Mouse (Mus musculus) hindbrain, embryonic 12.5 days (tissue): ENCODE data around the gene Foxo3. TPM values are rescaled to one million over a fixed set of nuclear protein-coding genes. Genes with fewer than 3 reads are reported as not detected.

Experiments used
- ATAC-seq: fragments of 200-750 bp; cut with Nextera tagmentation; 2 replicates; pipeline ENCODE4 v1.8.0; 2017; ENCODE audit warnings: moderate TSS enrichment; ENCODE audit not compliant: low FRiP score
- H3K27ac ChIP-seq: fragments of 300-500 bp; sonication (generic); 2 replicates; pipeline ENCODE4 v1.5.1; 2016; ENCODE audit warnings: mild to moderate bottlenecking
- H3K27me3 ChIP-seq: fragments of 300-500 bp; sonication (generic); 2 replicates; pipeline ENCODE4 v1.6.1; 2016; ENCODE audit warnings: mild to moderate bottlenecking
- H3K36me3 ChIP-seq: fragments of 300-500 bp; sonication (generic); 2 replicates; pipeline ENCODE4 v1.6.1; 2016; ENCODE audit warnings: mild to moderate bottlenecking
- H3K4me1 ChIP-seq: fragments of 300-500 bp; sonication (generic); 2 replicates; pipeline ENCODE4 v1.6.1; 2016
- H3K4me2 ChIP-seq: fragments of 300-500 bp; sonication (generic); replicated peaks from 2 replicates; pipeline ENCODE4 v1.6.1; 2016; ENCODE audit warnings: mild to moderate bottlenecking
- H3K4me3 ChIP-seq: fragments of 300-500 bp; sonication (generic); 2 replicates; pipeline ENCODE4 v1.5.1; 2016; ENCODE audit warnings: mild to moderate bottlenecking
- H3K9ac ChIP-seq: fragments of 300-500 bp; sonication (generic); 2 replicates; pipeline ENCODE4 v1.6.1; 2016; ENCODE audit warnings: mild to moderate bottlenecking, moderate library complexity
- H3K9me3 ChIP-seq: fragments of 300-500 bp; sonication (generic); replicated peaks from 2 replicates; pipeline ENCODE4 v1.6.1; 2016; ENCODE audit warnings: mild to moderate bottlenecking
- WGBS: fragments of 180-500 bp; shearing (Covaris S2); methylation state at CpG from one replicate; pipeline ENCODE4 v1.1.7; 2016; 5-methylcytosine and 5-hydroxymethylcytosine counted together
- polyA plus RNA-seq: library from polyadenylated mRNA; unstranded; fragments of >200 nt; fragmentation: Nextera tagmentation; extraction: Ambion mirVana; gene quantifications from 2 replicates; pipeline ENCODE4 v1.2.1, GENCODE M21; 2016

Foxo3 gene
- polyA plus RNA-seq, 1 experiment from 2014 or later: 5.0 TPM

DNA sequence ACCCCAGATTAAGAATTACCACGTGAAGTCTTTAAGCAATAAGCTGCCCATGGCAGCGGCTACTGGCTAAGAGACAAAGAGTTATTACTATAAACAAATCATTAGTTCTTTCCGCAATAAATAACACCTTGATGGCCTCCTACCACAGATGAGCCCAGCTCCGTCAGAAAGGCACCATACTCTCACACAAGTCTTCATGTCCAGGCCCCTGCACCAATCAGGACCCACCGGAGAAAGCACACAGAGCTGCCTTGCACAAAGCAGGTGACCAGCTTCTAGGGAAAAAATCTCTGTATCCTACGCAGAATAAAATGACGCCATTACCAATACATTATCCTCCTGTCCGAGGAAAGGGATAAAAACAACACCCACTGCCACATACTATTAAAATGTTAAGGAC, 44.7 kb downstream of the Foxo3 start:
- no peak for ATAC-seq
- 89% methylated on average over 8 of the region's 8 CpGs for whole genome bisulfite sequencing
- H3K36me3 ChIP-seq: no peaks in the 10 kb centered on the region
- no peak overlapping the region for H3K4me3 ChIP-seq
- no peak overlapping the region for H3K9ac ChIP-seq
- no peak overlapping the region for H3K4me2 ChIP-seq
- no peak overlapping the region for H3K27ac ChIP-seq
- no peaks in the 10 kb centered on the region for H3K27me3 ChIP-seq
- H3K4me1 ChIP-seq: peaks cover 20% of the 10 kb centered on the region
- no peaks in the 10 kb centered on the region for H3K9me3 ChIP-seq

GRCm38 (mm10) chr10:42231100-42231541, 45.4 kb downstream of the Foxo3 start:
- Histone ChIP-seq H3K27me3 (no peaks in the 10 kb centered on the region), H3K9me3 (no peaks in the 10 kb centered on the region), H3K36me3 (no peaks in the 10 kb centered on the region), H3K4me1 (peaks cover 20% of the 10 kb centered on the region), H3K27ac (no peak overlapping the region), H3K4me2 (no peak overlapping the region), H3K4me3 (no peak overlapping the region), H3K9ac (no peak overlapping the region)
- ATAC-seq: no peak
- WGBS: 65% methylated on average over 3 of the region's 3 CpGs

DNA sequence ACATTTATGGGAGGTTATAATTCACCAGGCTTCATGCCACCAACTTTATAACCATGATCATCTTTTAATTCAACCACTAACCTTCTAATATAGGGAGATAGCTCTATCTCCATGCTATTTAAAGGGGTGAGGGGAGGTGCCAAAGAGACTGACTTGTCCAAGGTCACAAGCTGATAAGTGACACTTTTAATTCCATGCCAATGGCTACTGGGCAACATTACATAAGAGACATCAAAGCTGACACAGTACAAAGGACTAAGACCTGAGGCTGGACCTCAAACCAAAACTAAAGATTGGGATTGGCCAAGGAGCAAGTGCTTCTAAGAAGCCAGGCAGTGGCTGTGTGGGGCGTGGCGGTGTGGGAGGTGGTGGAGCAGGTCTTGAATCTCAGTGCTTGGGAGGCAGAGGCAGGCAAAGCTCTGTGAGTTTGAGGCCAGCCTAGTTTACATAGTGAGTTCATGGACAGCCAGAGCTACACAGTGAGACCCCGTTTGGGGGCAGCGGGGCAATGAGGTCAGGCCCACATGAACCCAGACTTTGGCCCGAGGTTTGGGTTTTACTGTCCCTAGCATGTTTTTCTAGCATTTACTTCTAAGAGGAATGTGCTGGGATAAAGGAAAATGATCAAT, 46.0 kb downstream of the Foxo3 start:
- H3K4me3 ChIP-seq: no peak overlapping the region
- no peaks in the 10 kb centered on the region for H3K36me3 ChIP-seq
- no peak overlapping the region for H3K9ac ChIP-seq
- ATAC-seq: no peak
- H3K4me2 ChIP-seq: no peak overlapping the region
- H3K9me3 ChIP-seq: no peaks in the 10 kb centered on the region
- H3K27ac ChIP-seq: no peak overlapping the region
- 87% methylated on average over 5 of the region's 5 CpGs for WGBS
- H3K27me3 ChIP-seq: no peaks in the 10 kb centered on the region
- H3K4me1 ChIP-seq: peaks cover 20% of the 10 kb centered on the region

GRCm38 (mm10) chr10:42227751-42228241, 48.8 kb downstream of the Foxo3 start:
- H3K36me3 ChIP-seq: no peaks in the 10 kb centered on the region
- no peaks in the 10 kb centered on the region for H3K27me3 ChIP-seq
- H3K9ac ChIP-seq: no peak overlapping the region
- ATAC-seq: no peak
- no peaks in the 10 kb centered on the region for H3K9me3 ChIP-seq
- H3K4me3 ChIP-seq: no peak overlapping the region
- no peak overlapping the region for H3K27ac ChIP-seq
- WGBS: 71% methylated on average over 4 of the region's 4 CpGs
- H3K4me2 ChIP-seq: no peak overlapping the region
- H3K4me1 ChIP-seq: peaks cover 18% of the 10 kb centered on the region

- Histone ChIP-seq H3K27ac (no peak overlapping the region), H3K4me1 (peaks cover 21% of the 10 kb centered on the region), H3K4me2 (no peak overlapping the region), H3K9ac (no peak overlapping the region), H3K36me3 (no peaks in the 10 kb centered on the region), H3K9me3 (no peaks in the 10 kb centered on the region), H3K4me3 (no peak overlapping the region), H3K27me3 (no peaks in the 10 kb centered on the region)
- 97% methylated on average over 15 of the region's 15 CpGs for WGBS
- ATAC-seq: no peak
These were observed 50.4 kb downstream of the Foxo3 start for GRCm38 (mm10) chr10:42226176-42226575.

DNA sequence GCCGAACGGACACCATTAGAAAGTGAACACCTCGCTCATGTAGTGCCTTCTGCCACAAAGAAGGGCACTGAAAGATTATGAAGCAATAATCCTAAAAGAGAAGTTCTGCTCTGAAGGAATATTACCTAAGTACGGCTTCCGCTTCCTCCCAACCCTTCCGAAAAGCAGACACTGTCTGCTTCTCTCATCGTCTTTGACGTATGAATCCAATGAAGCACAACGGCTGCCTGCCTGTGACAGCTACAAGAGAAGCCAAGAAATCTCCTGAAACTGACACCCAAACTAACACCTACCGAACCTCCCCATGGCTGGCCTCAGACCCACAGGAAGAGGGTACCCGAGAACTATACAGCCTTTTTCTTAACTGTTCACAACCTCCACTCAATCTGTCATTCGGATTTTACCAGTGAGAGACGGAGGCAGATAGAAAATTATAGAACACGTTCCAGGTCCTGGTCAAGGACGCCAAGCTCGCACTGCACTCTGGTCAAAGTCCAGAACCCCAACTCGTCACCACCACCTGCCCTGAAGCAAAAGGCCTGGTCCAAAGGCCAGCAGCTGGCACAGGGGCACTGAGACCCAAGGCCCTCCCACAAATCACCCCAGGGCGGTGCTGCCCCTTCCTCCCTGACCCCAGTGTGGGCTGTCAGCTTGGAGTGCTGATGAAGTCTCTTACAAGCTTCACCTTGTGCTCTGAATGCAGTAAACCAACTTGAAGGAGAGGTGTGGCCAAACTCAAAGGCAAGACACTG, 51.2 kb downstream of the Foxo3 start:
- no peaks in the 10 kb centered on the region for H3K9me3 ChIP-seq
- ATAC-seq: no peak
- WGBS: 85% methylated on average over 18 of the region's 18 CpGs
- no peak overlapping the region for H3K9ac ChIP-seq
- H3K4me3 ChIP-seq: no peak overlapping the region
- peaks cover 28% of the 10 kb centered on the region for H3K4me1 ChIP-seq
- H3K4me2 ChIP-seq: no peak overlapping the region
- no peaks in the 10 kb centered on the region for H3K27me3 ChIP-seq
- H3K27ac ChIP-seq: no peak overlapping the region
- H3K36me3 ChIP-seq: no peaks in the 10 kb centered on the region

DNA sequence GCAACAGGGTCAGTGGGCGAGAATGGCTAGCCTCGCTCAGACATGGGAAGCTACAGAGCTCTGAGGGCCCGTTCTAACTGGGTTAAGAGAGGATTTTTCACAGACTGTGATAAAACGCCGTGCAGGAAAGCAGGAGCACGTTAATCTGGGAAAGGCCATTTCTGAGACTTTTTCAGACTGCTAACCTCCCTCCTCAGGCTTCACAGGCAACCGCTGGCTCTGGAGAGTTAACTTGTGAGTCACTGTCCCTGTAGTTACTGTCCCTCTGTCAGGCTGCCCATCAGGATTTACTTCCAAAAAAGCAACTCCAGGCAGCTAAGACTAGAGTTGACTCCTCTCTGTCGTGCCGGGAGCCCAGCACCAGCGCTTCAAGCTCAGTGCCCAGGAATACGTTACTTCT, 54.6 kb downstream of the Foxo3 start:
- Histone ChIP-seq H3K4me1 (peaks cover 29% of the 10 kb centered on the region), H3K36me3 (no peaks in the 10 kb centered on the region), H3K9me3 (no peaks in the 10 kb centered on the region), H3K4me2 (no peak overlapping the region), H3K27me3 (no peaks in the 10 kb centered on the region), H3K9ac (no peak overlapping the region), H3K4me3 (no peak overlapping the region), H3K27ac (no peak overlapping the region)
- WGBS: 78% methylated on average over 11 of the region's 11 CpGs
- no peak for ATAC-seq

GRCm38 (mm10) chr10:42221136-42221891, 55.2 kb downstream of the Foxo3 start:
- peaks cover 29% of the 10 kb centered on the region for H3K4me1 ChIP-seq
- no peak overlapping the region for H3K9ac ChIP-seq
- H3K36me3 ChIP-seq: no peaks in the 10 kb centered on the region
- H3K4me2 ChIP-seq: no peak overlapping the region
- H3K27me3 ChIP-seq: no peaks in the 10 kb centered on the region
- no peak for ATAC-seq
- no peaks in the 10 kb centered on the region for H3K9me3 ChIP-seq
- no peak overlapping the region for H3K27ac ChIP-seq
- whole genome bisulfite sequencing: 75% methylated on average over 19 of the region's 19 CpGs
- H3K4me3 ChIP-seq: no peak overlapping the region

GRCm38 (mm10) chr10:42220418-42220952, 56.1 kb downstream of the Foxo3 start:
- Histone ChIP-seq H3K9me3 (no peaks in the 10 kb centered on the region), H3K27me3 (no peaks in the 10 kb centered on the region), H3K4me1 (peaks cover 29% of the 10 kb centered on the region), H3K27ac (no peak overlapping the region), H3K4me3 (no peak overlapping the region), H3K9ac (no peak overlapping the region), H3K36me3 (no peaks in the 10 kb centered on the region), H3K4me2 (no peak overlapping the region)
- no peak for ATAC-seq
- 46% methylated on average over 5 of the region's 5 CpGs for WGBS

GRCm38 (mm10) chr10:42211407-42211806, 65.1 kb downstream of the Foxo3 start:
- no peak overlapping the region for H3K27ac ChIP-seq
- 88% methylated on average over 7 of the region's 7 CpGs for WGBS
- no peak for ATAC-seq
- H3K9ac ChIP-seq: no peak overlapping the region
- no peaks in the 10 kb centered on the region for H3K36me3 ChIP-seq
- H3K4me1 ChIP-seq: peaks cover 12% of the 10 kb centered on the region
- H3K4me3 ChIP-seq: no peak overlapping the region
- H3K27me3 ChIP-seq: no peaks in the 10 kb centered on the region
- no peak overlapping the region for H3K4me2 ChIP-seq
- no peaks in the 10 kb centered on the region for H3K9me3 ChIP-seq

GRCm38 (mm10) chr10:42210641-42211040, 65.9 kb downstream of the Foxo3 start:
- H3K4me1 ChIP-seq: peaks cover 12% of the 10 kb centered on the region
- no peaks in the 10 kb centered on the region for H3K27me3 ChIP-seq
- no peaks in the 10 kb centered on the region for H3K9me3 ChIP-seq
- no peak overlapping the region for H3K4me3 ChIP-seq
- H3K9ac ChIP-seq: no peak overlapping the region
- H3K36me3 ChIP-seq: no peaks in the 10 kb centered on the region
- H3K27ac ChIP-seq: no peak overlapping the region
- 52% methylated on average over 2 of the region's 2 CpGs for WGBS
- ATAC-seq: no peak
- H3K4me2 ChIP-seq: no peak overlapping the region

GRCm38 (mm10) chr10:42209809-42210208, 66.7 kb downstream of the Foxo3 start:
- H3K36me3 ChIP-seq: no peaks in the 10 kb centered on the region
- no peak overlapping the region for H3K4me3 ChIP-seq
- H3K4me2 ChIP-seq: no peak overlapping the region
- no peak overlapping the region for H3K9ac ChIP-seq
- H3K27ac ChIP-seq: no peak overlapping the region
- H3K9me3 ChIP-seq: no peaks in the 10 kb centered on the region
- 36% methylated on average over 6 of the region's 6 CpGs for WGBS
- no peak for ATAC-seq
- H3K4me1 ChIP-seq: peaks cover 12% of the 10 kb centered on the region
- no peaks in the 10 kb centered on the region for H3K27me3 ChIP-seq
